Mouse (Mus musculus): ENCODE measurements around the gene Vmn1r61. TPM values are rescaled to one million over a fixed set of nuclear protein-coding genes. Genes with fewer than 3 reads are reported as not detected.

Gene Vmn1r61
- not detected in 2 replicates for polyA plus RNA-seq (2016; fragmentation: Nextera tagmentation; extraction: Ambion mirVana)

DNA sequence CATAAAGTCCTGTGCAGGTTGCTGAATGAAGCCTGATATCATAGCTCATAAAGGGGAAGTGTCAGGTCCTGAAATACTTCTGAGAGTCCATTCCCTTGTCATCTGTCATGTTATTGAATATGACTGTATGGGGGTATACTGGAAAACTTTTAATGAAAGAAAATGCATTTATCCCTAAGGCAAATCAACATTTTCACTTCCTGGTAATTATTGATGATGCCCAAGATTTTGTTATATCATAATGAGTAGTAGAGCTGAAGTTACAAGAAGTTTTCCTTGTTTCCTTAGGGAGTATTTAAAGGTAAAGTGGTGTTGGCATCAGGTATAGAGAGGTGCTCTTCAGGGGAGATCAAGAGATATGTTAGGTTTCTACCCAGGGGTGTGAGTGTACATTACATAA, at the start of gene Vmn1r61:
Vmn1r61 (minus strand) TSS at position 101 of the 400 bp plus-strand sequence.
- H3K4me2 ChIP-seq: no peak within 1 kb of the TSS
- H3K9me3 ChIP-seq (replicated peaks): peaks cover 9% of the 10 kb centered on the region; the same call in 1 of the 2 replicates
- no peaks in the 10 kb centered on the region for H3K27me3 ChIP-seq (replicated peaks)
- H3K9ac ChIP-seq: no peak within 1 kb of the TSS
- no peaks in the 10 kb centered on the region for H3K4me1 ChIP-seq
- no peak within 1 kb of the TSS for H3K27ac ChIP-seq
- no peaks in the 10 kb centered on the region for H3K36me3 ChIP-seq
- no peak within 1 kb of the TSS for H3K4me3 ChIP-seq
- ATAC-seq: no peak

Other genes starting within 250 kb of the Vmn1r61 start
- gene Vmn1r58, start 199.9 kb downstream of the Vmn1r61 start, polyA plus RNA-seq (2016; fragmentation: Nextera tagmentation; extraction: Ambion mirVana): not detected in 2 replicates
- not detected in 2 replicates for gene Vmn1r59, start 156.5 kb downstream of the Vmn1r61 start, polyA plus RNA-seq (2016; fragmentation: Nextera tagmentation; extraction: Ambion mirVana)
- gene Vmn2r28, start 119.3 kb downstream of the Vmn1r61 start, polyA plus RNA-seq (2016; fragmentation: Nextera tagmentation; extraction: Ambion mirVana): not detected in 2 replicates
- gene Vmn1r60, start 66.0 kb downstream of the Vmn1r61 start, polyA plus RNA-seq (2016; fragmentation: Nextera tagmentation; extraction: Ambion mirVana): not detected in 2 replicates
- not detected in 2 replicates for gene Vmn1r62, start 60.3 kb upstream of the Vmn1r61 start, polyA plus RNA-seq (2016; fragmentation: Nextera tagmentation; extraction: Ambion mirVana)
- gene Vmn1r63, start 192.2 kb upstream of the Vmn1r61 start, polyA plus RNA-seq (2016; fragmentation: Nextera tagmentation; extraction: Ambion mirVana): not detected in 2 replicates

Data from liver, embryonic 12.5 days (tissue).